Mouse (Mus musculus) erythroblast, adult 5-6 weeks (primary cell): ENCODE data around the gene Lrig3. TPM values are rescaled to one million over a fixed set of nuclear protein-coding genes. Genes with fewer than 3 reads are reported as not detected.

Experiments
- ATAC-seq: replicated peaks from 2 replicates; pipeline ENCODE4 v1.8.0; 2016; ENCODE audit warnings: moderate number of reproducible peaks, mild to moderate bottlenecking, moderate TSS enrichment, inconsistent platforms; ENCODE audit not compliant: poor library complexity, low FRiP score, severe bottlenecking
- total RNA-seq, 2 experiments: library from RNA; stranded (forward) in 1 of 2; stranded (reverse) in 1 of 2; fragments of 150-400 nt in 1 of 2; fragments of 200-764, 138-1000 nt in 1 of 2; gene quantifications; 2 replicates each; pipeline versions ENCODE4 v1.2.3 to v1.2.4; 2015 to 2017; ENCODE audit warnings: low replicate concordance in 2 of 2

Lrig3 gene
- total RNA-seq (2015; ENCODE audit: low replicate concordance) (not detected in 2 replicates), total RNA-seq (2017; ENCODE audit: low replicate concordance) (0.26 and 0.28 TPM in 2 replicates)

DNA sequence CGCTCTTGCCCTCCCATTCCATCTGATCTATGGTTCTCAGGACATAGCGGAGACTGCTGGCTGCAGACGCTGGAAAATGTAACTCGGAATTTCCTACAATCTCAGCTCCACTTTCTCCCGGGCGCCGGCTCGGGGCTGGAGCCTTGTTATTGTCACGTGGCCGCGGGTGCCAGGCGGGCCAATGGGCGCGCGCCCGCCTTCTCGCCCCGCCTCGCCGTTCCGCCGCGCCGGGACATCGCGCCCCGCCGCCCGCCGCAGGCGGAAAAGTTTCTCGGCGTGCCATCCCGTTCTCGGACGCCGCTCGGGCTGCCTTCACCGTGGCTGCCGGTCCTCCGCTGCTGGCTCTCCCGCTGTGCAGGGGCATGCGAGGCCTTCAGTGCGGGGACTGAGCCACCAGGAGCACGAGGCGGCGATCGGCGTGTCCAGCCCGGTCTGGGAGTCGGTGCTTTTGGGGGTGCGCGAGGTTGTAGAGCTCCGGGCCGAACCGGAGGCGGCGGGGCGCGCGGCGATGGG lies at the start of gene Lrig3:
Lrig3 (plus strand) TSS at position 201 of the 513 bp plus-strand sequence.
- ATAC-seq, result no peak

DNA sequence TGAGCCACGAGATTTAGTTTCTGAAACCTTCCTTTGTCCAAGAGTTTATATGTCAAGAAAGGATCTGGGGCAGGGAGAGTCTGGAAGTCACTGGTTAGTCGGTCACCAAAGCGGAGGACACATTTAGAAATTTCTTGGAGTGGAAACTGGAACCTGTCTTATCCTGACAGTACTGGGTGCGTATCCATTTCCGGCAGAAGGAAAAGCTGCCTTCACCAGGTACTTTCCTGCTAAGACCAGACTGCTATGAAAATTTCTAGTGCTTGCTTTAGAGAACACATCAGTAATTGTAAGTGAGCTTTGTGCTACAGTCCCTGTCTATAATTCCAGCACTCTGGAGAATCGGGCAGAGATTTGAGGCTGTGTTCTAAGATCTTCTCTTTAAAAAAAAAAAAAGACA lies 49.2 kb upstream of the Lrig3 start:
- ATAC-seq, result no peak

DNA sequence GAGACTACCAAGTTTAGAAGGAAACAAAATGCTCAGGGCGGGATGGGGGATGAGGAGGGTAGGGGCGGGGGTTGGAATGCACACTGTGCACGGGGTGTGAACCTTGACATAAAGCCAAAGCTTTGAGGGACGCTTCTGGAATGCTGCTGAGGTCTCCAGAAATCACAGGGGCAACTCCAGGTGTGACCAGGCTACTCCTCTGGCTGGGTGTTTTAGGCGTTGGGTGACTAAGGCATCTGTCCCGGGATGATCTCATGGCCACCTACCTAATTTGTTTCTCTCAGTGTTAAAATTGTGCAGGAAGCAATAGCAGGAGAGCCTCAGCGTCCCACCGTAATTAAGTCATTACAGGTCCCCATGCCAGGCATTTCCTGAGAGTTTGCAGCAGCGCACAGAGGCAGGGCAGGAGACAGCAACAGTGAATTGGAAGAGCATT lies 48.5 kb upstream of the Lrig3 start:
- ATAC-seq, result no peak

DNA sequence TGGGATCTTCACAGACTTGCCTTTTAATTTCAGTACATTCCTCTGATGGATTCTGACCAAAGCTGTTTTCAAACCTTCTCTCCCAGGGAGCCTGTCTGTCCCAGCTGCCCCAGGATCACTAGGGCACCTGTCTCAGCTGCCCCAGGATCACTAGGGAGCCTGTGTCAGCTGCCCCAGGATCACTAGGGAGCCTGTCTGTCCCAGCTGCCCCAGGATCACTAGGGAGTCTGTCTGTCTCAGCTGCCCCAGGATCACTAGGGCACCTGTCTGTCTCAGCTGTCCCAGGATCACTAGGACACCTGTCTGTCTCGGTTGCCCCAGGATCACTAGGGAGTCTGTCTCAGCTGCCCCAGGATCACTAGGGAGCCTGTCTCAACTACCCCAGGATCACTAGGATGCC lies 47.0 kb upstream of the Lrig3 start:
- ATAC-seq, result no peak

DNA sequence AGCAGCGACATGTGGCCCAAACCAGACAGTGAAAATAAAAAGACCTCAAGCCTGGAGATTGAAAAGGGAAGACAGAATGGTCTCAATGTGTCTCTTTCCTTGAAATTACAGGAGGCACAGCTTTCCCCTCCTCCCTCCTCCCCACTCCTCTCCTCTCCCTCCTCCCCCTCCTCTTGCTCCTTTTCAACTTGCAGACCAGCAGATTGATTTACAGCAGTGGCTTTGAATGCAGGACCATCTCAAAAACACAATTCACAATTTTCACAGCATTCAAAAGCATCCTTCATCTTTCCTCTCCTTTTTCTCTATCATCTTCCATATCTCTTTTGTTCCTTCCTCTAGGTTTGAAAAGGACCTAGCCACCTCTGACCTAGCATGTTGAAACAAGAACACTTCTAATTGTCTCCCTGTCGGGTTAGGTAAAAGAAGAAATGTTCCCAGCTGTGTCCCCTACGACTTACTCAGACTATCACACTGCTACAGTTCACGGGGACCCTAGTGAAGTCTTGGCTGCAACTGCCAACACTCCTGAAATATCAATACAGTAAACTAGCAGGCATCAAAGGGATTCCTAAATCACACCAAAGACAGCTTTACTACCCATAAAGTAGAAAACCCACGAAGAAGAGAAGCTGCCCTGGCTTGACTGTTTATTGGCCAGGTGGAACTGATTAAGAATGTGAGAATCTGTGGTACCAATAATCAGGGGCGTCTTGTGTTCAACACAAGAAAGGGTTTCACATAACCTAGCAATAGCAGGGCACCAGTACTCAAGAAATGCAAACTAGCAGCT lies 44.1 kb upstream of the Lrig3 start:
- ATAC-seq, result no peak

DNA sequence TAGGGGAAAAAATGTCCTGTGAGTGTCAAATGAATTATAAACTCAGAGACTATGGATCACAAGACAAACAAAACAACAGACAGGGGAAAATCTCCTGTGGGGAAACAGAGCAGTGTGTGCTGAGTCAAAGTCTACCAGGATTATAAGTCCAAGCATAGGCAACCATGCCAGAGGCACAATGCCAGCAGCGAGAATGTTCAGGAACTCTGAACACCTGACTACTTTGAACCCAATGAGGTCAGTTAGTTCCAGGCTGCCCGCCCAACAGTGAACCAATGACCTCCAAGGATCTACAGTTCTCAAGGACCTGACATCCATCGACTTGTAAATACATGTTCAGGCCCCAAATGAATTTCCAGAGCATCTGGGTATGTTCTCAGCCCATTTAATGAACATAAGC lies 36.0 kb upstream of the Lrig3 start:
- no peak for ATAC-seq

DNA sequence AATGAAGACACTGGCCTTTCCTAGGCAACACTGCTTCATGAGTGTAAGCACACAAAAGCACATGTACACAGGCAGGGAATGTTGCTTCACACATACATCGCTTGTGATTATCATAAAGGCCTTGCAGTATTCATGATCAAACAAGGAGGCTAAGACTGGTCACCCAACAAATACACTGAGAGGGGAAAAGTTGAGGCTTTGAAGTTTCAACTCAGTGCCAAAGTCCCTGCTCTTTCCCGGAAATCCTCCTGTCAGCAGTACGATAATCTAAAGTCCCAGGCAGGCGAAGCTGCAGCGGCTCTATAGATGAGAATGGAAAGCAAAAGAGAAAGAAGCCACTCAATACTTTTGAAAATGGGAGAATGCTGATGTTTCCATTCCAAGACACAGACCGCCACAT lies 32.6 kb upstream of the Lrig3 start:
- ATAC-seq, result no peak

DNA sequence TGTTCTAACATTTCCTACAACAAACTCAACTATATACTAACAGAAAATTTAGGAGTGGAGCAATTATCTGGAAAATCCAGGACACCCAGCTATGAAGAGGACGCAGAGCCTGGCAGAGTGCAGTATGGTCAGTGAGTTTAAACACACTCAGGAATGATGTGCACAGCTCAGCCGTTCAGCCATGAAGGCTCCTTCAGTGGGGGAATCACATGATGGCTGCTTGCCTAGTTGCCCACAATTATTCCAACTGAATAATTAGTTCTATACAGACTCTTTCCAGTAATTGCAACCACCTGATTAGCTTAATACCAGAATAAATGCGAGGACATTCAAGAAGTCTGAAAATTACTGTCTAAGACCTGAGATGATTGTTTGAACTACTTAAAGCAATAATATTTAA lies 31.9 kb upstream of the Lrig3 start:
- no peak for ATAC-seq

DNA sequence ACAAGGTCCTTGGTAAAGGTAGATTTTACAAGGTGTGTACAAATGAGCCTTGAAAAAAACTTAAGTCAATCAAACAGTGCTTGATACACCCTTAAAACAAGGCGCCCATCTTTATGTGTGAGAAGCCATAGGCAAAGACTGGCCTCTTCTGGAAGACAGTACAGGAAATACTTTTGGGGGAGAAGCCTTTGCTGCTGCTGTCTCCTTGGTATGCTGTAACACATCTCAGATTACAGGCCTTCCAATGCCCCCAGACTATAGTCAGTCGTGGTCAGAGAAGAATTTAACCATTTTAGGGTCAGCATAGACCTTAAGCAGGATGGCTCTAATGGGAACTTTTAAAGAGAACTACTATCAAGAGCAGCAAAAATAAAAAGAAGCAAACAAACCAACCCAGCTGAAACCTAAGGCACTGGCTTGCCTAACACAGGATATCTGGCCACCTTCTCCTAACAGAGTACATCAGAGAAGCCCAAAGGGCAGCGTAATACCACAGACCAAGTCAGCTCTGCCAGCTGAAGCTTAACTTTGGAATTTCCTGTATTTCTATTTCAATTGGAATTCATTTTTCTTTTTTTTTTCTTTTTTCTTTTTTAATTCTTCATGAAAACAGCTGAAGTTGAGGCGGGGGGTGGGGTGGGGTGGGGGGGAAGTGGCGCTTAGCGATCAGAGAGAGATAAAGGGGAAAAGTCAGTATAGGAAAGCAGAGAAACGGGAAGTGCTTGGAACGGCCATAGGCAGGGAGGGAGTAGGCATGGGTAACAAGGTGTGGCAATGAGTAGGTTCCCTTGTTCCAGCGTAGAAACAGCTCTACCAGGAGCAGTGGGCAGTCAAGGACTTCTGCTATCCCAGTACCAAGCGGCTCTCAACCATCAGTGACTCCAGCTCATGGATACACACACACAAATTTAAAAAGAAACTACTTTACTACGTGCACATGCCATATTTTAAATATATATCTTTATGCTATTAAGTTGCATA lies 28.2 kb upstream of the Lrig3 start:
- ATAC-seq, result no peak

DNA sequence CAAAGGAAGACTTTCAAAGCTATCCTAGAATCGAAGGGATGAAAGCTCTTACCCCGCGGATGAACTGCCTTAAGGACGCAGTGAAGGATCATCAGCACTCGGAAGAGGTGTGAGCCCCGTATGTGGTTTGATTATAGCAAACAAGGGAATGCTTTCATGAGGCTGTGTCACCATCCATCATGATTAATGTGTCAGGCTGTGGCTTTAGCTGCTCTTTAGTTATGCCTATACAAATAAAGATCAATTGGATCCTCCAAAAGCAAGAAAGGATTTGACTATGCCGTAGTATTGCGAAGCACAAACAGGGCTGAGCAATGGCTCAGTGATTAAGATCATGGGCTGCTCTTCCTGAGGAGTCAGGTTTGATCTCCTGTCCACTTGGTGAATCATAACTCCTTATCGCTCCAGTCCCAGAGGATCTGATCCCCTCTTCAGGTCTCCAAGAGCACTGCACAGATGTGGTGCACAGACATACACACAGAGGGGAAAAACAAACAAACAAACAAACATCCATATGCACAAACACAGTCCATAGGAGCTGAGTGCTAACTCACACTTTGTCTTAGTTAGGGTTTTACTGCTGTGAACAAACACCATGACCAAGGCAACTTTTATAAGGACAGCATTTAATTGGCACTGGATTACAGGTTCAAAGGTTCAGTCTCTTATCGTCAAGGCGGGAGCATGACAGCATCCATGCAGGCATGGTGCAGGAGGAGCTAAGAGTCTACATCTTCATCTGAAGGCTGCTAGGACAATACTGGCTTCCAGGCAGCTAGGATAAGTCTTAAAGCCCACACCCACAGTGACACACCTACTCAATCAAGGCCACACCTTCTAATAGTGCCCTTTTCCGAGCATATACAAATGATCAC lies 27.2 kb upstream of the Lrig3 start:
- no peak for ATAC-seq

DNA sequence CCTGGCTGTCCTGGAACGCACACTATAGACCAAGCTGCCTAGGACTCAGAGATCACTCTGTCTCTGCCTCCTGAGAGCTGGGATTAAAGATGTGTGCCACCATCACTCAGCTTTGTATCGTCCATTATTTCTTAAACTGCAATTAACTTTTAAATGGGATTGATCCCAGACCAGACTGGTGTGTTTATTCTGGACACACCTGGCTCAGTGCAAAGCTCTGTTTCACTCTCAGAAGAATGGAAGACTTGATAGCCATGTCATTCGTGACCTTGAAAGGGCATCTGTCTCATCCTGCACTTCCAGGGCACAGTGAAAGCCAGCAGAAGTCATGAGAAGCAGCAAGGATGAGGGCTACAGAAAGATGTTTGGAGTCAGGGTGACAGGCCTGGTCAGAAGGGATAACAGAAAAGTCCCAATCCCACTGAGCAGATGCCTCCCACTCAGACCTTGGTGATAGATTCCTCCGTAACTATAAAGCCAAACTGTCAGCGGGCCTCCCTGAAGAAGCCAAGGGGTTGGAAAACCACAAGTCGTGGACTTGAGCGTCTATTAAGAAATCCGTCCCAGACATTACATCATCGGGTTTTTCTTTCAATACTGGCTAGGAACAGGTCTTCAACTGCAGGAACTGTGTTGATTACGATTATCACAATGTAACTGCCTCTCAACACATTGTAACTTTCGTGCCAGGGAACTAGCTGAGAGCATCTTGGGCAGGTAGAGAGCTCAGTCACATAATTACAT lies 25.5 kb upstream of the Lrig3 start:
- no peak for ATAC-seq

DNA sequence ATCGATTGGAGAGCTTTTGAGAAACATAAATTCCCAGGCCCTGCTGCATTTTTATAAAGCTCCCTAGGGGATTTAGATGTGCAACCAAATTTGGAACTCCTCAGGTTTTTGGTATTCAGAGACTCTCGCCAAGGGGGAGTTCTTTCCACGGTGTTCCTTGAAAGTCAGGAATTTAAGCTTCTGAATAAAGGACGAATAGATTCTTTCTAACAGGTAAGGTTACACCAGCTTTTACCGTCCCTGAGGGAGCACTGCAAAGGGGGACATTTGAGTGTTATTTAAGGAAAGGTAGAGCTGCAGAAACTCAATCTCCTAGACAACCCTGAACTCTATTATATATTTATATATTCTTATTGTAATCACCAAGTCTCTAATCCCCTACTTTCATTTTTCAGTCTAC lies 22.9 kb upstream of the Lrig3 start:
- no peak for ATAC-seq

DNA sequence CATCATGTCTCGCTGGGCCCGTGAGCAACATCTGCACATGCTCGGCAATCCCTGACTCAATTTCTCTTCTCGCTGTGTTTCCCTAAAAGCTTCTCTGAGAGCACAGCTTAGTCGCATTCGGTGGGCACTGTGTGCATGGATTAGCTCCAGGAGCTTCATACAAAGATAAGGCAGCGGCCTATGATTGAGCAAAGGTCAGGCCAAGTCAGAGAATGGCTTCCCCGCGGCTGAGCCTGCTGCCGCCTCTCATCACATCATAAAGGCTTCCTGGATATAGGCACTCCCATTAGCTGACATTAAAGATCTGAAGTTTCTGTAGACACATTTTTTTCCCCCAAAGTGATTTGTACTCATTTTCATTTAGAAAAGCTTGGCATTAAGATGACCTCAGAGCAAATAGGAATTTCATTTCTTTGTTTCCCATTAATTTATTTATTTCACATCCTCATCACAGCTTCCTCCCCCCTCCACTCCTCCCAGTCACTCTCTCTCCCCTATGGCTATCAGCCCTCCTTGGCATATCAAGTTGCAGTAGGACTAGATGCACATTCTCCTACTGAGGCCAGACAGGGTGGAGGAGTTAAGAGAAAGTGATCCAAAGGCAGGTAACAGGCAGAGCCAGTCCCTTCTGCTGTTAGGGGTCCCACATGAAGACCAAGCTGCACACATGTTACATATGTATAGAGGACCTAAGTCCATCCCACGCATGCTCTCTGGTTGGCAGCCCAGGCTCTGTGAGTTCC lies 21.0 kb upstream of the Lrig3 start:
- no peak for ATAC-seq

DNA sequence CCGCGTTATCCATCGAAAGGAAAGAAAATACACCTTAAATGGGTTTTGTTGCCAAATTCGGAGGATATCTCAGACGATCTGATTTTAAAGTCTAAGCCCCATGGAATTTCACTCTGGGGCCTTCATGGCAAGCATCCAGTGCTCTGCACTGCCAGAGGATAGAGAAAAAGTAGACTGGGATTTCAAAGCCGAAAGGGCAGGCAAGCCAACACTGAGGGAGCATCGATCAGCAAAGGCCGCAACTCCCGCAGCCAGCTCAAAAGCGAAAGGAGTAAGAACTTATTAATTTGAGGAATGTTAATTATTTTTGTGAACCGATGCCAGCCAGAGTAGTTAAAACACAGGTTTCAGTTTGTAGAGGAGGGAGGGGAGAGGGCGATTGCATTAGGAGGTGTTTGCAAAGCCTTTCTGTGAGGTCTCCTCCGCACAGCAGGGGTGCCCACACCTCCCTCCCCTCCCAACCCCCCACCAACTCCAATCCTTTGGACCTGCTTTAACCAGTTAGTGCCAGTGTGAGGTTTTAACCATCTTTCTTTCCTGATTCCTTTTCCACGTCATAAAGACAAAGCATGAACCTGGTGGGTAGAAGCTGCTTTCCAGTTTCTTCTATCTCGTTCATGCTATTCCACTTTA lies 17.0 kb upstream of the Lrig3 start:
- no peak for ATAC-seq

DNA sequence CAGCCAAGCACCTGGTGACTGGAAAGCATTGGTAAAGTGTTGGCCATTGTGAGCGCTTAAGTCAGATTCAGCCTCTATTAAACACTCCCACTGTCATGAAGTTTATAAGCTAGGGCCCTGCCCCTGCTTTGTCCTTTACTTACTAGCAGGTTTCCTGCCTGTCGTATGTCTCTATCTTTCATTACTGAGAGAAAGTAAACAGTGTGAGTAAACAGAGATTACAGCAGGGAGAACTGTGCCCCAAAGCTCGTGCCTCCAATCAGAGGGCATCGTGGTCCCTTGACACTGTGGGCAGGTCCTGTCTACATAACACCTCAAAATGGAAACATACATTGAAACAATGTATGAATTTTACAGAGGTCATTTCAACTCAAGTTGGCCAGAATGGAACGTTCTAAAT lies 14.3 kb upstream of the Lrig3 start:
- ATAC-seq, result no peak

DNA sequence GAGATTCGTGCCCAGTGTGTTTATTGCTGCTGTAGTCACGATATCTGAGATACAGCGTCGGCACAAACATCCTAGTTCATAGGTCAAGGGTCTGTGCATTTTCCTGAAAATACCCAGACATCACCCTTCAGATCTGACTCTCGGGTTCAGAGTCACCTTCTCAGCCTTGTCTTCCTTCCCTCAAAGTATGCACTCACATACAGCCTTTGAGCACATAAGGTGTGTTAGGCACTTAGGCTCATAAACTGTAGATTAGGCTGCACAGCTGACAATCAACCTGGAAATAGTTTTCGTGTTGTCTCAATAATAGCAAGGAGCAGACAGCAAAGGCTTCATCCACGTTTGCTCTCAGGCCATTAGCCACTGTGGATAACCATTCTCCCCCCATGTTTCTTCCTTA lies 11.6 kb upstream of the Lrig3 start:
- ATAC-seq, result no peak

DNA sequence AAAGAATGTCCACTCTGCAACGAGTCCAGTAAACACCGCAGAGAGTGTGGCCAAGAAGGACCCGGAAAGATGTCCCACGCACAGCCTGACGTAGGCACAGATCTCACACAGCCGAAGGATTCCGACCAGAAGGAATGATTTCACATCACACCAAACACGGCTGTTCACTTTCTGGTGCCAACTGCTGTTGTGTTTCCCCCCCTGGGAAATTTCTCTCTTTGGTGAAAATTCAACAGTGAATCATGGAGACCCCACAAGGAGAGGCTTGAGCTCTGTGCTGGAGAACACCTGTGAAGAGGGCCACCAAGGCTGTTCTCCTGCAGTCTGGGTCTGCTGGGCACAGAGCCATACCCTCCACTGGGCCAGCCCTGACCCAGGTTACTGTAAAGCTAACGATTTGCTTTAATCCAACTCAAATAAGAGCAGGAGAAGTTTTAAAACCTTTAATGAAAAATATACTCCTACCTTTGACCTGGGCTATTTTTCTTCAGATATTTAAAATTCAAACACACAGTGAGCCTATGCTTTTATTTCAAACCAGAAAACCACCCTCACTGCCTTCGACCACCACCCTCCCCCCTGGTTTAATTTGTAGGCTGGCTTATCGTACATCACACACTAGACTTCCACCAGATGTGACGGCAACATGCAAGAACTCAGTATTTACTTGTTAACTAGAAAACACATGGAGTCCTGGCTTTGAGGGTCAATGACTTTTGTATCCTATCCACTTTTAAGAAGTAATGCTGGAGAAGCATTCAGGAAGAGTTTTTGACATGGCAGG lies 11.0 kb upstream of the Lrig3 start:
- no peak for ATAC-seq
